Mouse (Mus musculus) heart, adult 10 weeks (tissue): ENCODE results near the gene Tmem239. TPM values are rescaled to one million over a fixed set of nuclear protein-coding genes. Genes with fewer than 3 reads are reported as not detected.

Source experiments
- polyA plus RNA-seq: library from polyadenylated mRNA; stranded (reverse); fragments of 350-450 nt; fragmentation: Illumina TruSeq; extraction: RNeasy Lipid Tissue Mini Kit (QIAGEN cat#74804); gene quantifications from one replicate; pipeline ENCODE4 v1.2.3, GENCODE M21; 2014; ENCODE audit warnings: low read depth, low replicate concordance

Gene Tmem239
- polyA plus RNA-seq, result not detected

GRCm38 (mm10) chr2:130406178-130406577 lies at the start of gene Tmem239:
TSS of gene Tmem239 (plus strand) at chr2:130406478.

GRCm38 (mm10) chr2:130397186-130397985 lies 8.9 kb upstream of the Tmem239 start, which contains the start of gene Cpxm1:
TSS of gene Cpxm1 (minus strand) at chr2:130397574.

DNA sequence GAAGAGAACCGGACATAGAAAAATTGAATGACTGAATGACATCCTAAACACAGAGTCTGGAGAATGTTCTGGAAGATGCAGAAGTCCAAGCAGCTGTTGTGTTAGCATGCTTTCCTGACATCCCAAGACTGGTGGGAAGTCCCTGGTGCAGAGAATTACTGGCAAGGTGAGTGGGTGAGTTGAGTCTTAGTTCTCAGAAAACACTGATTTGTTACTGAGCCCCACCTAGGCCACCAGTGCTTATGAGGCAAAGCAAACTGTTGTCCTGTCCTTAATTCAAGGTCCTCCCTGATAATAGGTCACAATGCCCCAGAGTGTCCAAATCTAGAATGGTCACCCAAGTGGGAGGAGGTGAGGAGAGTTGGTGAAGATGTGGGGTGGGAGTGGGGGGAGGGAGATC lies 1.3 kb upstream of the Tmem239 start, which contains the start of the genes Gm28372 and 1700020A23Rik:
TSS of gene Gm28372 (plus strand) at position 301 of the 400 bp plus-strand sequence.
TSS of gene 1700020A23Rik (plus strand) at position 321 of the 400 bp plus-strand sequence.

DNA sequence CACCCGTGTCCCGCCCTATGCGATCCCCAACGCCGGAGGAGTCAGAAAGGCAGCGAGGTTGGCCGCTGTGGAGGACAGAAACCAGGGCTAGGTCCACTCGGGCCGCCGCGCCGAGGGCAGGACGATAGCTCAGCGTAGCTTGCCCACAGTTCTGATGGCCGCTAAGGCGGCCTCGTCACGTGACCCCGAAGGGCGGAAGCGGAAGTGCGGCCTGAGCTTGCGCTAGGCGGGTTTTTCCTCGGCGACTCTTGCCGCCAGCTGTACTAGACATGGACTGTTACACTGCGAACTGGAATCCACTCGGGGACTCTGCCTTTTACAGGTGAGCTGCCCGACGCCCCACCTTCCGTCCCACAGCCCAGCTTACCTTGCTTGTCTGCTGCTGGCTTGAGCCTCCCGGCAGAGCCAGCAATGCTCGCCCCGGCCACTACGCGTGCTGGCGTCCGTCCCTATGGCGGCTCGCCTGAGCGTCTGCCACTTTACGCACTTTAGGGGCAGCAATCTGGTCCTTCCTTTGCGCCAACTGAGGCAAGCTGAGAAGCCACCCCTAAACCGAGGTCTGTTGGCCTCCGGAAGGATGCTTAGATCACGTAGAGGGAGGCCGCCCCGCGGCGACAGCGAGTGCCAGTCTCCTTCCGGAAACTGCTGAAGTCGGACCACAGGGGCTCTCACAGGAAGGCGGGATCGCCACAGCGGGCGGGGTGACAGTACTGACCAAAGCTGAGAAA lies 18.0 kb downstream of the Tmem239 start, which contains the start of the genes Vps16 and Pced1a:
TSS of gene Vps16 (plus strand) at position 214 of the 728 bp plus-strand sequence.
TSS of gene Pced1a (minus strand) at position 576 of the 728 bp plus-strand sequence.

DNA sequence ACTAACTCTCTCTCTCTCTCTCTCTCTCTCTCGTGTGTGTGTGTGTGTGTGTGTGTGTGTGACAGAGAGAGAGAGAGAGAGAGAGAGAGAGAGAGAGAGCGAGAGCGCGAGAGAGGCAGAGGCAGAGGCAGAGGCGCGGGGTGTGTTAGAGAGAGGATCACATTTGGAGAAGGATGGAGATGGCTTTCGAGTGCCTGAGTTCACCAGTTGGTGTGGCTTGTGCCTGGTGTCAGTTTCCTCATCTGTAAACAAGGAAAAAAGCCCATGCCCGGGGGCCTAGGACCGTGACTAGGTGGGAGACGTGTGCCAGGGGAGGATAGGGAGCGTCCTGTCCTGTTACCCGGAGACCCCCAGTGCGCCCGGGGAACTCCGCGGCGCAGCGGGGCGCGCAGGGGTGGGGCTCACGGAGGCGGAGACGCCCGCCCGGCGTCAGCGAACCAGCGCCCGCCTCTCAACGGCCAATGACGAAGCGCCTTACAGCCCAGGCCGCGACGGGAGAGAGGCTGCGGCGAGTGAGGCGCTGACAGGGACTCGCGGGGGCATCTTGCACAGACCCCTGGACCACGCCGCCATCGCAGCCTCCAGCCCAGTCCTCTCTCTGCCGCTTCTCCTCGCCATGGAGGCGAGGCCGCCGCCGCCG lies 43.6 kb downstream of the Tmem239 start, which contains the start of gene Ptpra:
TSS of gene Ptpra (plus strand) at position 485 of the 640 bp plus-strand sequence.

Other genes with a start within 250 kb of the Tmem239 start
- gene Snrpb, start 227.1 kb upstream of the Tmem239 start, polyA plus RNA-seq, result 141 TPM
- not detected for gene Tmc2, start 211.3 kb upstream of the Tmem239 start, polyA plus RNA-seq
- gene Nop56, start 132.0 kb upstream of the Tmem239 start, polyA plus RNA-seq, result 47.6 TPM
- gene Idh3b, start 121.9 kb upstream of the Tmem239 start, polyA plus RNA-seq, result 950 TPM
- gene Ebf4, start 111.3 kb upstream of the Tmem239 start, polyA plus RNA-seq, result 0.73 TPM
- 9.0 TPM for gene Cpxm1, start 8.9 kb upstream of the Tmem239 start, polyA plus RNA-seq
- gene Gm28372, start 1.2 kb upstream of the Tmem239 start, polyA plus RNA-seq, result not detected
- gene 1700020A23Rik, start 1.2 kb upstream of the Tmem239 start, polyA plus RNA-seq, result not detected
- 35.1 TPM for gene Vps16, start 17.9 kb downstream of the Tmem239 start, polyA plus RNA-seq
- gene Pced1a, start 18.2 kb downstream of the Tmem239 start, polyA plus RNA-seq, result 7.9 TPM
- gene Ptpra, start 43.8 kb downstream of the Tmem239 start, polyA plus RNA-seq, result 38.9 TPM
- gene Mrps26, start 157.3 kb downstream of the Tmem239 start, polyA plus RNA-seq, result 38.3 TPM
- gene Oxt, start 169.7 kb downstream of the Tmem239 start, polyA plus RNA-seq, result not detected
- gene Avp, start 176.1 kb downstream of the Tmem239 start, polyA plus RNA-seq, result not detected
- 7.6 TPM for gene Fastkd5, start 223.5 kb downstream of the Tmem239 start, polyA plus RNA-seq
- gene Ubox5, start 223.6 kb downstream of the Tmem239 start, polyA plus RNA-seq, result 4.2 TPM
- gene Lzts3, start 236.3 kb downstream of the Tmem239 start, polyA plus RNA-seq, result 6.1 TPM